Mouse (Mus musculus) thymus, postnatal 14 days (tissue): Measurements from ENCODE around the gene Rslcan18.
A peak's percentile ranks its signal among the peaks of the same experiment; 100 is the strongest.
"Not testable (repeated sequence)": the region's sequence is repeated elsewhere in the genome, so short reads cannot be mapped to it uniquely, and the experiment has no call there.

Experiments
- DNase-seq: peaks from one replicate; pipeline ENCODE4 v3.0.0; 2021

Rslcan18 gene

GRCm38 (mm10) chr13:67116163-67116562, at the start of gene Rslcan18:
TSS of gene Rslcan18 (minus strand) at chr13:67116263.
- DNase-seq, result not testable (repeated sequence)

- DNase-seq, result peak; percentile 81
Observed at GRCm38 (mm10) chr13:67128038-67128721, 12.1 kb upstream of the Rslcan18 start.

- not testable (repeated sequence) for DNase-seq
Observed at GRCm38 (mm10) chr13:67127507-67127906, 11.4 kb upstream of the Rslcan18 start.

DNA sequence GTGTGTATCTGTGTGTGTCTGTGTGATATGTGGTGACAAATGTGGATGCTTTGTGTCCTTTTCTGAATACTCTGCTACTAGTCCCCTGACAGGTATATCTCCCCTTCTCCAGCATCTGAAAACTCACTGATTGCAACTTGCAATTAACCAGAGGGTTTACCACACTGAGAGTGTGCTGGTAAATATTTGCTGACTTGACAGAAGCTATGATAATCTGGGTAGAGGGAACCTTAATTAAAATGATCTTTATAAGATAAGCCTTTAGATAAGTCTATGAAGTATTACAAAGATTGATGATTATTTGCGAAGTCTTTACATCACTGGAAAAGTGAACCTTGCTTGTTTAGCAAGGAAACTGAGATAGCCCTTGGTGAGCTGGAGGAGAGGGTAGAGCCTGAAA, 8.4 kb upstream of the Rslcan18 start:
- DNase-seq, result no peak

DNA sequence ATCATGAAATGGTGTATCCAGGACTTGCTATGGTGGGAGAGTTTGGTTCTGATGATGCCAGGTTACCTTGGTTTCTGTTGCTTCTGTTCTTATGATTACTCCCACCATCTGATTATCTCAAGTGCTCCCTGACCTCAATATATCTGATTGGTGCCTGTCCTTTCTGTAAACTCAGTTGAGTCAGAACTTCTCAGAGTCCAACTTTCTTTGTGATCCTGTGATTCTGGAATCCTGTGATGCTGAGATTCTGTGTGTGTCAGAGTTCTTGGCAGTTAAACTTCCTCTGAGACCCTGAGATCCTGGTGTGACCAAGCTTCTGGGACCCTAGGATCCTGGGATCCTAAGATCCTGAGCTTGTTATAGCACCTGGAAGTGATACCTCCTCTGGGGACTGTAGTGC, 5.3 kb upstream of the Rslcan18 start, which contains the start of gene Zfp759:
TSS of gene Zfp759 (plus strand) at position 301 of the 400 bp plus-strand sequence.
- not testable (repeated sequence) for DNase-seq

DNA sequence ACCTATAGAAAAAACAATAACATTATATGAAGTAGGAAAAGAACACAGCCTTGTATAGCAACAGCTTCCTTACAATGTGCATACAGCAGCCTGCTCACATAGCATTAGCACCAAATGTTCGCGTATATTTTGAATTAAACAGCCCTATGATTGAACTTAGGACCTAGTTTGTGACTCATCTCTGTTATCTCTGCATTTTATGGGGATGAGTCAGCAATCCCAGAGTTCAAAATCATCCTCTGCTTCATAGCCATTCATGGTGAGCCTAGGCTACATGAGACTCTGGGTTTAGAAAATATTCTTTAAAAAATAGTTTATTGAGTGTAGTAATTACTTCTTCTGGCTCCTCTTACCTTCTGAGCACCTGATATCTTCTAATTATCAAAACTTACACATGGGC, 2.8 kb downstream of the Rslcan18 start:
- DNase-seq, result no peak

- DNase-seq, result no peak
Observed at GRCm38 (mm10) chr13:67112096-67112495, 4.0 kb downstream of the Rslcan18 start.

GRCm38 (mm10) chr13:67108821-67109206, 7.2 kb downstream of the Rslcan18 start:
- DNase-seq, result peak; percentile 76

DNA sequence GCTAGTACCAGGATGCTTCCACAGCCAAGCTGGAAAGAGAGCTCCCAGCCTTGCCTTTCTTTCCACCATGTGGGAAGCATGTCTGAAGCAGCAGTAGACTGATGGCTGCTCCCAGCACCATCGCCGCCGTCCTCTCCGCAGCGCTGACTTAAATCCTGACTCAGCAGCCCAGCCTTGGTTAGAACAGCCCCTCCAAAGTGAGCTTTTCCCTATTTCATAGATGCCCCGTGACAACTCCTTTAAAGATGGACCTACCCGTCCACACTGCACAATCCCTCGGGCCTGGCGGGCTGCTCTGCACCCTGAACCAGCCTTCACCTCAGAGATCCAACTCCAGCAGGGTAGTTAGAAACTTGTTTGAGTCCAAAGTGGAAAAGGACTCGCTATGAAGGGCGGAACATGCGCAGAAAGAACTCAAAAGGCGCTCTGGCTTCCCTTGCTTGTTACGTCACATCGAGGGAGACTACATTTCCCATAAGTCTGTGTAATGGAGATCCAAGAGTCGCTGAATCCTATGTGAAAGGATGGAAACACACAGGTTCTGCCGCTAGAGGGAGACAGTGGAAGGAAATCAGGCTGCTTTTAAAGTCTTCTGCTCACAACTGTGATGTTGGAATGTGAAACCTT, 7.8 kb downstream of the Rslcan18 start, which contains the start of gene Gm28557:
TSS of gene Gm28557 (minus strand) at position 411 of the 627 bp plus-strand sequence.
- DNase-seq, result peak; percentile 92

DNA sequence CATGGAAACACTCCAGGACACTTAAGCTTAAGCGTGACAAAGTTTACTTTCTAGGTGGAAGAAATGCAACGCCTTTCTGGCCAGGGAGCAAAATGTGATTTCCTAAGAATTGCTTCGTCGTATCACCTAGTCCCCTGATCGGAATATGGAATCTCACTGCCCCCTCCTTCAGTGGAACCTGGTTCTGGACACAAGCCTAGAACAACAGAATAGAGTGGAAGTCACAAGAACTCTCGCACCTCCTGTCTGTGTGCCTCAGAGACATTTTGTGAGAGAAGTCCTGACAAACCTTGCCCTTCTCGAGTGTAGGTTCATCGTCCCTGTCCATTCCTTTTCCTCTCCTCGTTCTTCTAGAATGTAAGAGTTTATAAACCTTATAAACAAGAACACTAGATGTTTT, 8.4 kb downstream of the Rslcan18 start:
- DNase-seq, result no peak

GRCm38 (mm10) chr13:67097876-67098275, 18.2 kb downstream of the Rslcan18 start, which contains the start of gene Zfp708:
TSS of gene Zfp708 (minus strand) at chr13:67097976.
- DNase-seq, result no peak

- DNase-seq, result no peak
Observed at GRCm38 (mm10) chr13:67090154-67090553, 25.9 kb downstream of the Rslcan18 start.

DNA sequence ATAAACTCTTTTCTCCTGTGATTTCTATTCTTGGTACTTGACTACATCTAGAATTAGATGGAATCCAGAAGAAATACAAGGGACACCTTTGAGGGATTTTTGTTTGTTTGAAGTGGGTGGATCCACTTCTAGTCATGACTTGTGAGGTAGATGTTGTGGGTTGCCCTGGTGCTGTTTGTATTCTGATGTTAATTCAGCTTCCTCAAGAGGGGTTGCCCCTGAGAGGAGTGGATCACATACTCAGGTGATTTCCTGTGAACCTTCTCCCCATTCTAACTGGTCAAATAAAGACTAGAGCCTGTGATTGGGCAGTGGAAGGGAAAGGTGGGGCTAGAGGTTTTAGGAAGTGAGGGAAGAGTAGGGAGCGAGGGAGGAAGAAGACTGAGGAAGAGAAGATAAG, 34.1 kb downstream of the Rslcan18 start:
- DNase-seq, result no peak

- peak; percentile 62 for DNase-seq
Observed at GRCm38 (mm10) chr13:67081142-67081713, 34.8 kb downstream of the Rslcan18 start.

GRCm38 (mm10) chr13:67077244-67077643, 38.8 kb downstream of the Rslcan18 start:
- no peak for DNase-seq

- DNase-seq, result no peak
Observed at GRCm38 (mm10) chr13:67072786-67073185, 43.3 kb downstream of the Rslcan18 start.

GRCm38 (mm10) chr13:67065386-67065785, 50.7 kb downstream of the Rslcan18 start:
- no peak for DNase-seq

GRCm38 (mm10) chr13:67062427-67062826, 53.6 kb downstream of the Rslcan18 start:
- no peak for DNase-seq

GRCm38 (mm10) chr13:67060786-67061358, 55.2 kb downstream of the Rslcan18 start, which contains the start of gene Zfp712:
TSS of gene Zfp712 (minus strand) at chr13:67061170.
- peak; percentile 91 for DNase-seq

DNA sequence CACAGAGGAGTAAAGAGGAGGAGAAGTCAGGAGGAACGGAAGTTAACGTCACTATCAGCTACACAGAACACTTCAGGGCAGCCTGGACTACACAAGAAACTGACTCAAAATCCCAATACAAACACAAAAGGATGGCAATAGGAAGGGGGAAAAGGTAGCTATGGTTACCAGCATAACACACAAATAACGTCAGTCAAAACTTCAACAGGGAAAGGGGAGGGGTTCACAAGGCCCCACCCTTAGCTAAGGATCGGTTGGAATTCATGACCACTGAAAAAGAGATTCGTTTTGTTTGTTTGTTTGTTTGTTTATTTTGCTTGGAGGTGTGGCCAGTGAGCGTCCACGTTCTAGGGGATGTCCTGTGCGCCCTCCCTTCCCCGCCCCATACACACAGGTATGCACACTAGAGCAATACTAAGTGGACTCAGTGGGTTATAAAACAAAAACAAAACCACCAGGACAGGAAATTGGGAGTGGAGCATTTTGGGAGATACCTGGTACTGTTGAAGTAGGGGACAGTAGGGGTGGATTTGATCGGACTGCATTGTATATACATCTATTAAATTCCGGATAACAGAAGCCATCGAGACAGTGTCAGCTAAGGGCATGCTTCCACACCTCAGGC, 55.8 kb downstream of the Rslcan18 start:
- peak; percentile 10 for DNase-seq
